Mouse (Mus musculus): ENCODE measurements at regions not wholly inside any gene's neighbourhood (a gene's known extent, or its start where the extent isn't known, plus 50 kb on each side); places are given as distances from the start of the nearest gene placed in this dataset.

DNA sequence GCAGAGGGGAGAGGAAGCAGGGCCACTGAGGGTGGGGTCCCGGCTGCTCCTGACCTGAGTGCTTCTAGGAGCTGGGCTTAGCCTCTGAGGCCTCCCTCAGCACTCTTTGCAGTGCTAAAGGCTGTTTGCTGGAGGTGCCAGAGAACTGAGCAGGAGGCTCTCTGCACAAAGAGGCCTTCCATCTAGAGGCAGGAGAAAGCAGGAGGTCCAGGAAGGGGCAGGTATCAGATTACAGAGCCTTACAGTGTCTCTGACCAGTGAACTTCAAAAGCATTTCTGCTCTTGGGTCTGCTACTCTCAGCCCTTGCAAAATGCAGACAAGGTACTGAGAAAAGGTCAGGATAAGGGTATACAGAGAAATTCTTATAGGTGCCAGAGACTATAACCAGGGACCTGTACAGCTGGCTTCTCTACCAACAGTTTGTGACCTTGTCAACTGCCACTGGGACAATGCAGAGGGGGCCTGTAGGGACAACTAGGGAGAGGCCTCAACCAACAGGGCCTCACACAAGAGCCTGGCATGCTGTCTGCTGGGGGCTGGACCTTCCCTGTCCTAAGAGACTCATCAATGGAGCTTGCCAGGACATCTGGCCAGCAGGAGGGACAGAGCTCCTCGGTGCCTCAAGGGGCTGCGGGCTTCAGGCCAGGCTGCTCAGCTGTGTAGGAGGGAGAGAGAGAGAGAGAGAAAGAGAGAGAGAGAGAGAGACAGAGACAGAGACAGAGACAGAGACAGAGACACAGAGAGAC, 380.3 kb upstream of the Tshz3 start:
- H3K36me3 ChIP-seq (ENCODE audit: control insufficient read depth, insufficient read depth, low read length) = no peaks in the 10 kb centered on the region
- no peak overlapping the region for H3K4me2 ChIP-seq (replicated peaks; ENCODE audit: low read depth, low read length)
- H3K4me1 ChIP-seq (ENCODE audit: control insufficient read depth, insufficient read depth, low read length) = peaks cover 7% of the 10 kb centered on the region
- no peak overlapping the region; the same call in 1 of the 2 replicates for H3K9ac ChIP-seq (ENCODE audit: low read depth, low read length)
- peak; percentile 67; the same call in 1 of the 2 replicates for ATAC-seq (ENCODE audit: low FRiP score, low TSS enrichment)
- H3K9me3 ChIP-seq (ENCODE audit: control insufficient read depth, low read length) = no peaks in the 10 kb centered on the region
- no peak overlapping the region for H3K4me3 ChIP-seq (ENCODE audit: low read length)
- no peaks in the 10 kb centered on the region for H3K27me3 ChIP-seq (ENCODE audit: control insufficient read depth, insufficient read depth, low read length)
- WGBS = 33% methylated on average over 3 of the region's 3 CpGs
- H3K27ac ChIP-seq (ENCODE audit: low read depth, low read length) = peak overlapping the region; percentile 56; the same call in 1 of the 2 replicates

DNA sequence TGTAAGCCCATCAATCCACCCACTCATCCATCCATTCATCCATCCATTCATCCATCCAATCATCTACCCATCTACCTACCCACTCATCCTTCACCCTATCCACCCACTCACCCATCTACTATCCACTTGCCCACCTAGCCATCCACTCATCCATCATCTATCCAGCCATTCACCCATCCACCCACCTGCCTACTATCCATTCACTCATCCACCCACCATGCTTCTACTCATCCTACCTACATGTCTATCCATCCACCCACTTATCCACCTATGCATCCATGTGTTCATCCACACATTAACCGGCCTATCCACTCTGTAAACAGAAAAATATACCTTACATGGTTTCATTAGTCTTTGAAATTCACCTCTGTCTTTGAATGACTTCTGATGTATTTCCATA, 384.2 kb upstream of the Tshz3 start:
- Histone ChIP-seq H3K27ac (ENCODE audit: low read depth, low read length) (no peak overlapping the region), H3K4me3 (ENCODE audit: low read length) (no peak overlapping the region), H3K27me3 (ENCODE audit: control insufficient read depth, insufficient read depth, low read length) (no peaks in the 10 kb centered on the region), H3K4me2 (replicated peaks; ENCODE audit: low read depth, low read length) (no peak overlapping the region), H3K9ac (ENCODE audit: low read depth, low read length) (no peak overlapping the region), H3K4me1 (ENCODE audit: control insufficient read depth, insufficient read depth, low read length) (peaks cover 7% of the 10 kb centered on the region), H3K9me3 (ENCODE audit: control insufficient read depth, low read length) (no peaks in the 10 kb centered on the region), H3K36me3 (ENCODE audit: control insufficient read depth, insufficient read depth, low read length) (no peaks in the 10 kb centered on the region)
- WGBS = 84% methylated on average over 1 of the region's 1 CpGs
- ATAC-seq (ENCODE audit: low FRiP score, low TSS enrichment) = no peak

DNA sequence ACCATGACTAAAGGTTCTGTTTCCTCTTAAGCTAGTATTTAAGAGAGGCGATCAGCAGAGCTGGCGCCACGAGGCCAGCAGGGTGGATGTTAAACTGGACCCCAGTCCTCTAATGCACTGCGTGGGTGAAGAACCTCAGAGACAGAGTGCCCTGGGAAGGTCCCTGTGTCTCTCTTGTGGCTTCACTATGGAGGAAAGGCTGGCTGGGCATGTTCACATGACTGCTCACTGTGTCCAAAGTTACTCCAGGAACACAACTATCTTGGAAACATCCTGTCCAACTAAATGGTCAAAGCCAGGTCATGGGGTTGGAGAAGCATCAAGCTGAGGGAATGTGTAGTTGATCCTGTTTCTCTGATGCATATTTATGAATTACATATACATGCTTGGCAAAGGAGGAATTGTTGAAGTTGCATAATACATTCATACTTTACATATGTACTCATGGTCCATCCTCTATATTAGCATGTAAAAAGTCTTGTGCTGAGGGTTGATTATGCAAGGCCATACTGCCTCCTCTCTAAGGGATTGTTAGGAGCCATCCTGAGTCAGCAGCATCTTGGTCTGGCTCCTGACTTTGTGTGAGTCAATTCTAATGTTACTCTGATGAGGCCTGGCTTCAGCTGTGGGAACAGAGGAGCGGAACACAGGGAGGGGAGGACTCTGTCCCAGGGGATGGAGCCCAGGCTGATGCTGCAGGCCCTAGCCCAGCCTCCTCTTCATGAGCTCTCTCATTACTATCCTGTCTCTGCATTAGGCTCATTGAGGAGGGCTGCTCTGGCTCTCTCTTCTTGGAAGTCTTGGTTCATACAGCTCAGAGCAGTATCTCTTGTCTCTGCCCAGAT, 387.9 kb upstream of the Tshz3 start:
- Histone ChIP-seq H3K4me3 (ENCODE audit: low read length) (no peak overlapping the region), H3K27ac (ENCODE audit: low read depth, low read length) (no peak overlapping the region), H3K9ac (ENCODE audit: low read depth, low read length) (no peak overlapping the region), H3K9me3 (ENCODE audit: control insufficient read depth, low read length) (no peaks in the 10 kb centered on the region), H3K27me3 (ENCODE audit: control insufficient read depth, insufficient read depth, low read length) (no peaks in the 10 kb centered on the region), H3K4me2 (replicated peaks; ENCODE audit: low read depth, low read length) (no peak overlapping the region), H3K4me1 (ENCODE audit: control insufficient read depth, insufficient read depth, low read length) (no peaks in the 10 kb centered on the region), H3K36me3 (ENCODE audit: control insufficient read depth, insufficient read depth, low read length) (no peaks in the 10 kb centered on the region)
- ATAC-seq (ENCODE audit: low FRiP score, low TSS enrichment) = no peak
- 82% methylated on average over 5 of the region's 5 CpGs for WGBS

DNA sequence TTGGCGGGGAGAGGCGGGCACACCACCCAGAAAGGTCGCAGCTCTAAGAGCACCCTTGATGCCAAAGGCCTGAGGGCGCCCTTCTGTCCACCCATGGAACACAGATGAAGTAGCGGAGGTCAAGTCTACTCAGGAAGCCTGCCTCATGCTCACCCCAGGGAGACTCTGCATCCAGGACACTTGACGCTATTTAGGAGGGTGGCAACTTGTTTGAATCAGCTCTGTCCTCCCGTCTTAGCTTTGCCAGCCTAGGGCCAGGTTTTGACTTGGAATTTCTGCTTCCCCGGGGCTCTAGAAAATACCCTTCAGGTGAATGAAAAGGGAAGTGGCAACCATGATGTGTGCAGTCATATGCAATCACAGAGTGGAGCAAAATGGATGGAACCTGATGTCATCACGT, 389.2 kb upstream of the Tshz3 start:
- H3K9ac ChIP-seq (ENCODE audit: low read depth, low read length) = no peak overlapping the region
- H3K4me1 ChIP-seq (ENCODE audit: control insufficient read depth, insufficient read depth, low read length) = no peaks in the 10 kb centered on the region
- H3K36me3 ChIP-seq (ENCODE audit: control insufficient read depth, insufficient read depth, low read length) = no peaks in the 10 kb centered on the region
- 87% methylated on average over 9 of the region's 9 CpGs for WGBS
- no peaks in the 10 kb centered on the region for H3K27me3 ChIP-seq (ENCODE audit: control insufficient read depth, insufficient read depth, low read length)
- ATAC-seq (ENCODE audit: low FRiP score, low TSS enrichment) = no peak
- no peak overlapping the region for H3K27ac ChIP-seq (ENCODE audit: low read depth, low read length)
- no peaks in the 10 kb centered on the region for H3K9me3 ChIP-seq (ENCODE audit: control insufficient read depth, low read length)
- no peak overlapping the region for H3K4me3 ChIP-seq (ENCODE audit: low read length)
- H3K4me2 ChIP-seq (replicated peaks; ENCODE audit: low read depth, low read length) = no peak overlapping the region

DNA sequence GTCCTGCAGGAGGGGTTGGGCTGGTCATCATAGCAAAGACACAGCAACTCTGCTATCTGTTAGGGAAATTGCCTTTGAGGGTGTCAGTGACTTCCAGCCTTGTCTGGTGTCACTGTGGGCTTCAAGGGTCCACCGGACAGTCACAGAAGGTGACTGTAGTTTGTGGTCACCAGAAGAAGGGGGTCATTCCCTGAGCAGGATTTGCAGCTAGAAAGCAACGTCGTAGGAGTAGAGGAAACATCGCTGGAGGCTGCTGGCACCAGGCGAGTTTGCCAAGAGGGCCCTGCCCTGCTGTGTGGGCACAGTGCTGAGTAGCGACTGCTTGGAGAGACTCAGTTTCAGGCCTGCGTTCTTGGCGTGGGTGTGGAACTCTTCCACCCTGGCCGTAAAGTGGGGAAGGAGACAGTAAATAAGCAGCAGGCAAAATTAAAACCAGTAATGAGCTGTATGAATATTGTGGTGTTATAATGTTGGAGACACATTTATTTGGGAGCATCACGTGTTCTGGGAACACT, 389.8 kb upstream of the Tshz3 start:
- no peak overlapping the region for H3K4me3 ChIP-seq (ENCODE audit: low read length)
- H3K27me3 ChIP-seq (ENCODE audit: control insufficient read depth, insufficient read depth, low read length) = no peaks in the 10 kb centered on the region
- no peak overlapping the region for H3K9ac ChIP-seq (ENCODE audit: low read depth, low read length)
- H3K27ac ChIP-seq (ENCODE audit: low read depth, low read length) = no peak overlapping the region
- H3K36me3 ChIP-seq (ENCODE audit: control insufficient read depth, insufficient read depth, low read length) = no peaks in the 10 kb centered on the region
- H3K4me1 ChIP-seq (ENCODE audit: control insufficient read depth, insufficient read depth, low read length) = no peaks in the 10 kb centered on the region
- ATAC-seq (ENCODE audit: low FRiP score, low TSS enrichment) = no peak
- H3K9me3 ChIP-seq (ENCODE audit: control insufficient read depth, low read length) = no peaks in the 10 kb centered on the region
- WGBS = 82% methylated on average over 10 of the region's 10 CpGs
- no peak overlapping the region for H3K4me2 ChIP-seq (replicated peaks; ENCODE audit: low read depth, low read length)

DNA sequence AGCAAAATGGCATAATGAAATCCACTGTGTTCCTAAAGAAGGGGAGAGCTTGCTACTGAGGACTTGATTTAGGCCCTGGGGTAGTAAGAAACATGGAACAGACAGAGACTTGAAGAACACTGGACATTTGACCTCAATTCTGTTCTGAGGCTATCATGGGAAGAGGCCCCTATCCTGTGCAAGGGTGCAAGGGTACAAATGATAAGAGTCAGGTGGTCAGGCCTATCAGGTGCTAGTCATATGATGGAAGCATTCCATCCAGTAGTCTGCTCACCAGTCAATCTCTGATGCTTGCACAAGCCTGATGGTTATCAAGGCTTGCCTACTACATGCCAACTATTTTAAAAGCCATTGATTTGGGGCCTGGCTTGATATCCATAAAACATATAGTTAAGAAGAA, 420.6 kb upstream of the Tshz3 start:
- Histone ChIP-seq H3K9me3 (ENCODE audit: control insufficient read depth, low read length) (no peaks in the 10 kb centered on the region), H3K36me3 (ENCODE audit: control insufficient read depth, insufficient read depth, low read length) (no peaks in the 10 kb centered on the region)
- ATAC-seq (ENCODE audit: low FRiP score, low TSS enrichment) = no peak

DNA sequence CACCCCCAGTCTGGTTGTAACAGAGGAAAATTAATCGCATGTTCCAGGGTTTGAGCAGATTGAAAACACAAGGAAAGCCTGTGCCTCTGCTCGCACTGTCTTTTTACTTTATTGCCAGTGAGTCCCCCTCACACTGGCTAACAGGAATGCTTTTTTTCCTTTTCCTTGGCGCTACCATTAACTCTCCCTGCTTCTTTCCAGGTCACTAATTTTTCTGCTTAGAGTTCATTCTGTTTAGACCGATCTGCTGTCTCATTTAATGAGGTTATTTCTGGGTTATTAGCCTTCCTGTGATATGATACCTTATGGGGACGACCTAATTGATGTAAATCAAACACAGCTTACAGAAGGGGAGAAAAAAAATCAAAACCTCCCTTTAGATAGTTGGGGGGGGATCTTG, 429.0 kb upstream of the Tshz3 start:
- Histone ChIP-seq H3K9ac (ENCODE audit: low read depth, low read length) (no peak overlapping the region), H3K9me3 (ENCODE audit: control insufficient read depth, low read length) (no peaks in the 10 kb centered on the region), H3K36me3 (ENCODE audit: control insufficient read depth, insufficient read depth, low read length) (no peaks in the 10 kb centered on the region), H3K4me2 (replicated peaks; ENCODE audit: low read depth, low read length) (no peak overlapping the region), H3K4me3 (ENCODE audit: low read length) (no peak overlapping the region), H3K27me3 (ENCODE audit: control insufficient read depth, insufficient read depth, low read length) (no peaks in the 10 kb centered on the region), H3K27ac (ENCODE audit: low read depth, low read length) (no peak overlapping the region), H3K4me1 (ENCODE audit: control insufficient read depth, insufficient read depth, low read length) (no peaks in the 10 kb centered on the region)
- 12% methylated on average over 5 of the region's 5 CpGs for whole genome bisulfite sequencing
- ATAC-seq (ENCODE audit: low FRiP score, low TSS enrichment) = peak; percentile 68; the same call in 1 of the 2 replicates

More for the DNA sequence above, 420.6 kb upstream of the Tshz3 start:
- H3K4me2 ChIP-seq (replicated peaks; ENCODE audit: low read depth, low read length) = no peak overlapping the region
- no peak overlapping the region for H3K4me3 ChIP-seq (ENCODE audit: low read length)
- H3K27me3 ChIP-seq (ENCODE audit: control insufficient read depth, insufficient read depth, low read length) = no peaks in the 10 kb centered on the region
- no peak overlapping the region for H3K9ac ChIP-seq (ENCODE audit: low read depth, low read length)
- H3K4me1 ChIP-seq (ENCODE audit: control insufficient read depth, insufficient read depth, low read length) = no peaks in the 10 kb centered on the region
- no peak overlapping the region for H3K27ac ChIP-seq (ENCODE audit: low read depth, low read length)

DNA sequence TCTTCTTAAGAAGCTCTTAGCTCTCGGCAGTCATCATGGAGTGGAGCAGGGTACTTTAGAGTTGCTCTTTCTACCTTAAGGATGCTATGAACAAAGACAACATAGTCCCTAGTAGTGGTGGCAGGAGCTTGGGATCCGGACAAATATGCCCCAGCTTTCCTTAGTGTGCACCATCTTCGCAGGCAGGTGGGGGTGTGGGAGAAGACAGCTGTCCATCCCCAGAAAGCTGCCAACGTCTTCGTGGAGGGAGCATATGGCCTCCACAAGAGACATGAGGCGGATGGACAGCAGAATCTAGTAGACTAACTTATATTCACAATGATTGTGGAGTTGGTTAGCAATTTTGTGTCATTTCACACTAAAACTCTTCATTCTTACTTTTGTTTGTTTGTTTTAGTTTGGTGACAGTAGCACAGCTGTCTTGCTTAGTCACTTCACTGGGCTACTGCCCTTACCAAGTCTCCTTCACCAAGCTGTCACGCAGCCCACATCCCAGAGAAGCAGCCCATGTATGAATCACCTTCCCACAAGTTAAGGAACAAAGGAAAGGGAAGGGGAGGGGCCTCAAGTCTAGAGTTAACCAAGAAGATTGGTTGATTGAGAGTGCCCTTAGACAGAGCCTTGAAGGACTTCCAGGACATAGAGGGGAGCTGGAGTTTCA, 432.6 kb upstream of the Tshz3 start:
- H3K4me2 ChIP-seq (replicated peaks; ENCODE audit: low read depth, low read length) = no peak overlapping the region
- H3K4me3 ChIP-seq (ENCODE audit: low read length) = no peak overlapping the region
- H3K36me3 ChIP-seq (ENCODE audit: control insufficient read depth, insufficient read depth, low read length) = no peaks in the 10 kb centered on the region
- no peak overlapping the region for H3K27ac ChIP-seq (ENCODE audit: low read depth, low read length)
- no peaks in the 10 kb centered on the region for H3K9me3 ChIP-seq (ENCODE audit: control insufficient read depth, low read length)
- WGBS = 88% methylated on average over 7 of the region's 7 CpGs
- H3K27me3 ChIP-seq (ENCODE audit: control insufficient read depth, insufficient read depth, low read length) = no peaks in the 10 kb centered on the region
- H3K9ac ChIP-seq (ENCODE audit: low read depth, low read length) = no peak overlapping the region
- no peaks in the 10 kb centered on the region for H3K4me1 ChIP-seq (ENCODE audit: control insufficient read depth, insufficient read depth, low read length)
- ATAC-seq (ENCODE audit: low FRiP score, low TSS enrichment) = no peak
